Mouse (Mus musculus): ENCODE data around the gene Xpo6.

GRCm38 (mm10) chr7:126244168-126244750 is 44.0 kb upstream of the Xpo6 start:
- TF ChIP-seq MAFK (IDR thresholded peaks at IDR 0.05; ENCODE audit: insufficient read depth, low read depth, low read length) (peak; percentile 95), CHD2 (IDR thresholded peaks at IDR 0.05; ENCODE audit: low read depth, low read length) (no peak), ZC3H11A (IDR thresholded peaks at IDR 0.05; ENCODE audit: borderline replicate concordance, low read depth, low read length) (no peak), ZNF384 (IDR thresholded peaks at IDR 0.05; ENCODE audit: low read depth, low read length) (no peak)
